Mouse (Mus musculus) forelimb bud, embryonic 11.5 days (tissue): ENCODE results near the gene Mki67.
"Not testable (repeated sequence)": the region's sequence is repeated elsewhere in the genome, so short reads cannot be mapped to it uniquely, and the experiment has no call there.

ENCODE experiments used
- DNase-seq: peaks from one replicate; pipeline ENCODE4 v3.0.0-alpha.2; 2012; ENCODE audit warnings: low read depth, low spot score

The Mki67 gene

DNA sequence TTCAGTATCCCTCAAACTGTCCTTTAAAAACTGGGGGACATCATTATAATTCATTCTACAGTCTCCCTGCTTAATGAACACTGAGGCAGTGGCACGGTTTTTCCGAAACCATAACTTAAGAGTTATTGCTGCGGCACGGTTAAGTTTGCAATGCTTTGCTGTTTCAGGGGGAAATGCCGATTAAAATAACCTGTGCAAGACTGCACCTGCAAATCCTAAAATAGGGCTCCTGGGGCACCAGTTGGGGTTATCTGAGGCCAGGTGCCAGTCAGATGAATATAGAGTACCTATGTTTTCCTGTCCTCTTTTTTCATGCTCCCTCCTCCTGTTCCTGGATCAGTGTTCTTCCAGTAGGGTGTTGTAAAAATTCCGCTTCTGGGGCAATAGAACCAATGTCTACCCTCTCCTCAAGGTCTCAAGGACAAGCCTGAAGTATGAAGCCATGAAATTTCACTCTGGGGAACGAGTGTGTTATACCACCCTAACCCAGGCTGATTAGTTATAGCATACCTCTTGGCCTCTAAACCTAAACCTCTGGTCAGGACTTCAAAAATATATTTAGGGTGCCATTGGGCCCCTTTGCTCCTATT is 902 bp upstream of the Mki67 start:
- DNase-seq: no peak

DNA sequence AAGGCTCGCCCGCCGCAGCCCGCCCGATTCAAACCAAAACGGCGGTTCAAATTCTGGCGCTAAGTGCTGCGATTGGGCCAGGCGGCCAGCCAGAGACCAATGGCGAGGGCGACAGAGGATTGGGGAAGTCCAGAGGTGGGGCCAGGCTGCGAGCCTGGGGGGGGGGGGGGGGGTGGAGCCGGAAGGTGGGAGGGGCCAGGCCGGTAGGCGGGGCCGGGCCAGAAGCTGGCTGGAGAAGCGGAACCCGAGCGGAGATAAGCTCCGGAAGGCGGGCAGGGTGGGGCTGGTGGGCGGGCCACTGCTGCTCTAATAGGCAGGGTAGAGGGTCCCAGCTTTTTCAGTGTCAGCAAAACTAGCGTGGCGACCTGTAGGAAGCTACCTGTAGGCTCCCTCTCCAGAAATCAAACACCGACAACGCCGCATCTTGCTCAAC is 300 bp upstream of the Mki67 start:
- DNase-seq: peak; percentile 92

DNA sequence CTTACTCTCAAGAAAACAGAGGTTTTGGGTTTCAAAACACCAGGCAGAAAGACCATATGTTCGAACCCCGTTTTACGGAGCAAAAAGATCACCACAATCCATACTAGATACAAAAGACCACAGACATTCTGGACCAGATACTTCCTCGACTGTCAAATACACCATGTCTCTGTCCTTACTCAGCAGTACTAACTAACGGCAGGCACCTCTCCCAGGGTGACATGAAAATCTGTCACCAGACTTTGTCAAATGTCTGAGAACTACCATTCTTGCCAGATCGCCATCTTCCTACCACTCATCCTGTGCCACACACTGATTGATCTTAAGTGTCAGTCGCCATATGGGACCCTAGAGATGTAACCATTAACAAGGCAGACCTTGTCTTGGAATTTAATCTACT is 995 bp downstream of the Mki67 start:
- no peak for DNase-seq

DNA sequence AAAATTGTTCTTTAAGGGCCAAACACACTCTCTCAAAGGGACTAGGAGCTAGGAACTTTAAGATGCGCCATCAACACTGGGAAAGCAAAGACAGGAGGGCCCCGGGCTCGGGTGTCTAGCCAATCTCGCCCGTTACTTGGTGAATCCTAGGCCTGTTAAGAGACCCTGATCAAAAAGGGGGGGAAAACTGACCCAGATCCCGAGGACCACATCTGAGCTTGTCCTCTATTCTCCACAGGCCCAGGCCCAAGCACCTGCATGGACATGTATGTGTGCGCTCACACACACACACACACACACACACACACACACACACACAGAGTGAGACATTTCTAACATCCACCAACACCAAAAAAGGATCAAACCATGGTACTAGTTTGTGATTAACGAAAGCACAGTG is 2.8 kb downstream of the Mki67 start:
- no peak for DNase-seq

DNA sequence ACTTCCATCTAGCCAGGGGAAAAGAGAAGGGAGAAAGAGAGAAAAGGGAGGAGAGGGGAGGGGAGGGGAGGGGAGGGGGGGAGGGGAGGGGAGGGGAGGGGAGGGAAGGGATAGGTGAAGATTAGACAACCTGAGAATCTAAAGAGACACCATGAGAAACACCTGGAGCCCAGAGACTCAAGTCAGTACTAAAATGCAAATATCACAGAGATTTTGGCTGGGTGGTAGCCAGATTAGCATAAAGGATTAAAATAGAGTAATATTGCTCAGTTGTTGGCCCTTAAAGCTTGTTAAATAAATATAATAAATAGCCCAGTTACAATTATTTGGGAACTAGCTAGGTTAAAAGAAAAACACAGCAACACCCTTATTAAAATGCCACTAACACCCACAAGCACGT is 3.6 kb downstream of the Mki67 start:
- no peak for DNase-seq

DNA sequence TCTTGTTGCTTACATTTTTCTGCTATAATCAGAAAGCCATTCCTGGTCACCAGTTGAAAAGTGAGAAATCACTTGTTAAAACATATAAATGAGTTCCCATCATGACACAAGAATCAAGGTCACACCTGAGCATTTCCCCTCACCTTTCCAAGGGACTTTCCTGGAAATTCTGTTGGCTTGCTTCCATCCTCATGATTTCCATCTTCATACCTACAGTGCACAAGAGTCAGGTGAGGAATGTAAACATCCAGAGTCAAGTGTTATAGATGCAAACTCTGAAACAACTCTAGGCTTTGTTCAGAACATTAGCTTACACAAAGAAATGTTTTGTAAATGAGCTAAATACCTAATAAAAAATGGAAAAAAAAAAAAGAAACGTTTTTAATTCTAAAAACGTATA is 5.5 kb downstream of the Mki67 start:
- DNase-seq: no peak

DNA sequence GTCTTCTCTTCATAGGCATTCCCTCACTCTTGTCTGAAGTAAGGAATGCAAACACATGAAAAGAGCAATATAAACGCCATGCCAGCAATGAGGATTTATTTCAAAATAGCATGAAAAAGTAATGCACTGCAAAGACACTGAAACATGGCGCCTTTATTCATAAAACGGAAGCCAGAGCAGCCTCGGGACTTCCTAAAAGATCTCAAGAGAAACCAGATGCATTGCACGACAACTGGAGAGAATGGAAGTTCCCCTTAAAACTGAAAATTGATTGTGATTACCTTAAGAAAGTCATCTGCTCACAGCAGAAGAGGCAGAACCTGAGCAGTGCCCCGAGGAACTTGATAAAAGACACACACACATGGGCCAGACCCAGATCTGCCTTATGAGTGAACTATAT is 10.4 kb downstream of the Mki67 start:
- DNase-seq: no peak

DNA sequence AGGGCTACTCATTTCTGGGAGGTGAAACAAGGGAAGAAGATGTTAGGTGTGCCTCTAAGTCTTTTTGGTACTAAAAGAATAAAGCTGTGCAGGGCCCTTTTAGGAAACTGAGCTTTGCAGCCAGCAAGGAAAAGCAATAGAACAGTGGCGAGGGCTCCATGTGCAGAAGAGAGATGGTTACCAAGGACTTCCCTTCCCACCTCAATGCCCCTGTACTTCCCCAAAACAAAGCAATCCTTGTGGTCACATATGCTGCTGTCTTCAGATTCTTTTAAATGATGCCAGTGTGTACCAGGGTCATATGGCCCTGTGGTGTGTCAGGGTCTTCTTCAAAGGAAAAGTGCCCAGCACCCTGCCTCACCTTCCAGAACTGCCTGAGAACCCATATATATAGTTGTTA is 11.1 kb downstream of the Mki67 start:
- DNase-seq: no peak

DNA sequence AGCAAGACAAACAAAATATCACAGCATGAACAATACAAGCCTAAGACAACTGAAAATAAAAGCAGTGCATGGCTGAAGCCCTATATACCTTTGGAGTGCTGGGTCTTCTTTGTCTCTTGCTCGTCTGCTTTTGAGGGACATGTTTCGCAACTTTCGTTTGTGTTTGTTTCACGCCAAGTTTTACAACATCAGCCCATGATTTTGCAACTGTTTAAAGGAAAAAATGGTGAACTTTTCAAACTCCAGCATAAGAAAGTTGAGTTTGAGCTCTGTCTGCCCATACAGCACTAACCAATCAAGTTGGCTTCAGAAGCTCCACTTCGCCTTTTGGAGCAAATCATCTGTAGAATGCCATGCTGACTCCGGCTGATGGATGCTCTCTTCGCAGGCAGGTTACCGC is 11.9 kb downstream of the Mki67 start:
- no peak for DNase-seq

DNA sequence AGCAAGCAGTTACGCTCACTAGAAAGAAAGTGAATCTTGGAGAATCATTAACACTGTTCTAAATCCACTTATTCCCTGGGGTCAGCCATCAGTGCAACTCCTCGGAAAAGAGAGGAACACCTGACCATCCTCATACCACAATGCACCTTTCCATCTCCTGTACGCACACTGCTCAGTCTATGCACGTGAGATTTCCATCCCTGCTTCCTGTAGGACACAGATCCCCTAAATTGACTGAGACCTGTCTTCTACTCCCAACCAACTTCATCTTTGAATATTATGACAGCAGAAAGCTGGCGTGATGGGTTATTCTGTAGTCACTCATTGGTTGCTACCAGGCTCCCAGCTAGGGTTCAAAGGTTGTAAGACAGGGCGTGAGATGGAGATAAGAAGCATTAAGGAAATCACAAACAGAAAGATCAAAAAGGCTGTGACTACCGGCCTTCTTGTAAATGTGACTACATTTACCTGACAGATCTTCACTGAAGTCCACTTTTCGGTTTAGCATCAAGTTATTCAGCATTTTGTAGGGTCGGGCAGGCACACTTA is 12.5 kb downstream of the Mki67 start:
- DNase-seq: no peak

DNA sequence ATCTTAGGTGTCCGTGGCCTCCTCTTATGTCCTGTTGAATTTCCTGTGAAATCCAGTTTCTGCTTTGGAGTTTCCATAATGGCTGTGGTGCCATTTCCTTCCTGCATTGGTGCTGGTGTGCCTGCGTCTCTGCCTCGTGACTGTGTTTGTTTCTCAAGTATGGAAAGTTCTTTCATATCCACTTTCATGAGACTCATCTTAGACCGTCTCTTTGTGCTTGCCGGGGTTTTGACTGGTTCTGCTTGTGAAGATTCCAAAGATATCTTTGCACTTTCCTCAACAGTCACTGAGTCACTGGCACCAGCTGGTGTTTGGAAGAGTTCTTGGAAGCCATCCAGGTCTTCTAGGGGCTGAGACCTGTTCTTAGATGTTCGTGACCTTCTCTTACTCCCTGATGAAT is 16.8 kb downstream of the Mki67 start:
- not testable (repeated sequence) for DNase-seq

DNA sequence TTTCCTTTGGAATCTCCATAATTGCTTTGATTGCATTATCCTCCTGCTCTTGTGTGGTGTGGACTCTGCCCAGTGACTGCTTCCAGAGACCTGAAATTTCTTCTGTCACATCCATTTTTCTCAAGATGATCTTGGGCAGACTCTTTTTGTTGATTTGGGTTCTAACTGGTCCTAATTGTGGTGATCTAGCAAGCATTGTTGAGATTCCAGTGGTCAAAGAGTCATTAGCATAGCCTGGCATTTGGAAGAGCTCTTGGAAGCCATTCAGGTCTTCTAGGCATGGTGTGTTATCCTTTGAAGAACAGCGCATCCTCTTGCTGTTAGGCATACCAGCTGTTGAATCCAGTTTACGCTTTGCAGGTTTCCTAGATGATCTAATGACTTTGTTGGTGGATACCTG is 17.8 kb downstream of the Mki67 start:
- DNase-seq: no peak

DNA sequence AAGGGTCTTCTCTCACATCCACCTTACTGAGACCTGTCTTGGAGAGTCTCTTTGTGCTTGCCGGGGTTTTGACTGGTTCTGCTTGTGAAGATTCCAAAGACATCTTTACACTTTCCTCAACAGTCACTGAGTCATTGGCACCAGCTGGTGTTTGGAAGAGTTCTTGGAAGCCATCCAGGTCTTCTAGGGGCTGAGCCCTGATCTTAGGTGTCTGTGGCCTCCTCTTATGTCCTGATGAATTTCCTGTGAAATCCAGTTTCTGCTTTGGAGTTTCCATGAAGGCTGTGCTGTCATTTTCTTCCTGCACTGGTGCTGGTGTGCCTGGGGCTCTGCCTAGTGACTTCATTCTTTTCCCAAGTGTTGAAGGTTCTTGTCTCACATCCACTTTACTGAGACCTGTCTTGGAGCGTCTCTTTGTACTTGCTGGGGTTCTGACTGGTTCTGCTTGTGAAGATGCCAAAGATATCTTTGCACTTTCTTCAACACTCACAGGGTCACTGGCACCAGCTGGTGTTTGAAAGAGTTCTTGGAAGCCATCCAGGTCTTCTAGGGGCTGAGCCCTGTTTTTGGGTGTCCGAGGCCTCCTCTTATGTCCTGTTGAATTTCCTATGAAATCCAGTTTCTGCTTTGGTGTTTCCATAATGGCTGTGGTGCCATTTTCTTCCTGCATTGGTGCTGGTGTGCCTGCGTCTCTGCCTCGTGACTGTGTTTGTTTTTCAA is 19.0 kb downstream of the Mki67 start:
- DNase-seq: not testable (repeated sequence)

DNA sequence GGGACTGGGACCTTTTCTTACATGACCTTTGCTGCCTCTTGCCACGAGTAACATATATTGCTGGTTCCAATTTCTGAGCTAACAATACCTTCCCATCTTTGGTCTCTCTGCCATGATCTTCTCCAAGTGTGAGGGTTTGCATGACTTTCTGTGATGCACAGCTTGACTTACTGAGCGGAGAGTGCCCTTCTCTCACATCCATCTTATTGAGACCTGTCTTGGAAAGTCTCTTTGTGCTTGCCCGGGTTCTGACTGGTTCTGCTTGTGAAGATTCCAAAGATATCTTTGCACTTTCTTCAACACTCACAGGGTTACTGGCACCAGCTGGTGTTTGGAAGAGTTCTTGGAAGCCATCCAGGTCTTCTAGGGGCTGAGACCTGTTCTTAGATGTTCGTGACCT is 20.0 kb downstream of the Mki67 start:
- no peak for DNase-seq

DNA sequence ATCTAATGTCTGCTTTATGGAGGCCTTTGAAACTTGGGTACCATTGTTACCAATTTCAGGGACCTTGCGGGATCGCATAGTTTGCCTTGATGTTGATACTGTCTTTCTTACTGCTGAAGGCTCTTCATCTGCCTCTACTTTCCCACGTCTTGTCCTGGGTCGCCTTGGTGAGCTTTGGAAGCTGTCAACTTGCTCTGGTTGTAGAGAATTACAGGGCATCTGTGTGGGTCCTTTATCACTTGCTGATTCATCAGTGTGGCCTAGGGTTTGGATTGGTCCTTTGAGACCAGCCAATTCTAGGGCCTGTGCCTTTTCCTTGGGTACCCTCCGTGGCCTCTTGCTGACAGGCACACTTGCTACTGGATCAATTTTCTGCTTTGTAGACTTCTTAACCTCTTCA is 21.4 kb downstream of the Mki67 start:
- DNase-seq: no peak

DNA sequence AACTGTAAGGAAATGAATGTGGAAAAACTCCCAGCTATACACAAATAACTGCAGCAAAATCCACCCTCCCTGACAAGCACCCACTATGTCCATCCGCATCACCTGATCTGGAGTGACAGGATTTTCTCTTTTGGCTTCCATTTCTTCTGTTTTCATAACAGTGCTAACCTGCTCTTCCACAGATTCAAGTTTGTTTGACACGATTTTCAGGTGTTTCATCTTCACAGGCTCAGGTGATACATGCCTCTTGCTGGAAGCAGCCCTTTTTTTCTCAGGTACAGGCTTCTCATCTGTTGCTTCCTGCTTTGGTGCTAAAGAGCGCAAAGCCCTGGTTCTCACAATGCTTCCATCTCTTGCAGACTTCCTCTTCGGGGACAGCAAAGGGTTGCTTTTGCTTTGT is 22.0 kb downstream of the Mki67 start:
- DNase-seq: no peak

DNA sequence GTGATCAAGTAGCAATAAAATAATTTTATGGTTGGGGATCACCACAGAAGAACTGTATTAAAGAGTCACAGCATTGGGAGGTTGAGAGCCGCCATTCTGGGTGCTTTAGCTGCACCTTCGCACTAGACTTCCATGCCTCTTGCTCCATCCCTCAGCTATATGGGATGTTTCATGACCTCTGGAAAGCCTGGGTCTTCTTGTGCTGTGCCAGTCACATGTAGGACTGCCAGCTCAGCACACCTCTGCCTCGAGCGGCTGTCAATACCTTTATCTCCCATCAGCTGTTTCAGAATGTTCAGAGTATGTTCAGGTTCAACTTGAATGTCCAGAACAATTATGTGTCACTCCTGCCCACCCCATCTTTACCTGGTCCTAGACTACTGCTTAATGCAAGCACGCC is 24.2 kb downstream of the Mki67 start:
- no peak for DNase-seq

DNA sequence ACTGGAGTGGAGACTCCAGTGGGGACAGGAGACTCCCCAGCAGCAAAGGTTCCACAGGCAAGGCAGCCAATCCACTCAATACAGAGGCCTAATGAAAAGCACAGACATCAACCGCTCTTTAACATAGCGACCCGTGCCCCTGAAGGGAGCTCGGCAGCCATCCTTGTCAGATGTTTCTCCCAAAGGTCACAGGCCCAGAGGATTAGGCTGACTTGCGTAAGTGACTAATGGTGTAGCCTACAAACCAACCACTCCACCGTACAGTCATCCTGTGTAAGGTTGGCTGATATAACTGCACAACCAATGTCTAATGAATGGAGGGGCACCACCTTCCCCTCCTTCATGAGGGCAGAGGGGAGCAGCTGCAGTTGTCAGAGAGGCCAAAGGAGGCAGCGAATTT is 26.8 kb downstream of the Mki67 start:
- no peak for DNase-seq

DNA sequence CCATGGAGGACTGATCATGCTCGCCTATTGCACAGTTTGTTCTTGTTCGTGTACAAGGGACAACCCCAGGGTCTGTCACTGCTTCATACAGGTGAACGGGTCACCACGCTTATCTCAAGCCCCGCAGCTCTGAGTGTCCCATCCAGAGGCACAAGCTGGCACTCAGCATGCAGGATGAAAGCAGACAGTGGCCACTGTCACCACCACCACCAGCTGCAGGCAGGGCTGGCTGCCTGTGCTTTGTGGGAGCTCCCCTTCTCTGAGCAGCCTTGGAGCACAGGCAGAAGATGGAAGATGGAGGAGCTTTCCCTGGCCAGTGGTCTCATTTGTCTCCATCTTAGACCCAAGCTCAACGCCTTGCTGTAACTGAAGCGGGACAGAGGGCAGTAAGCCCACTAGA is 31.2 kb downstream of the Mki67 start:
- no peak for DNase-seq

DNA sequence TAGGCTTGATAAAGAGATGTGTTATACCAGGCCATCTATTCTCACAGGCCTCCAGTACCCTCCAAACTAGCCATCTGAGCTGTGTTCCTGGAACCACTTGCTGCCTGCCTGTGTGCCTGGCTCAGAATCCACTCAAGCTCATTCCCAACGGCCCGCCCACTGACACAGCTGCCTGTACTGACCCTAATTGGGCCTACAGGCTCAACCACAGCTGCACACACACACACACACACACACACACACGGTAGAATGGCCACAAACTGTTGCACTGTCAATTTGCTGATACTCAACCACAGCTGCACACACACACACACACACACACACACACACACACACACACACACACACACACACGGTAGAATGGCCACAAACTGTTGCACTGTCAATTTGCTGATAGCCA is 32.1 kb downstream of the Mki67 start:
- DNase-seq: not testable (repeated sequence)

DNA sequence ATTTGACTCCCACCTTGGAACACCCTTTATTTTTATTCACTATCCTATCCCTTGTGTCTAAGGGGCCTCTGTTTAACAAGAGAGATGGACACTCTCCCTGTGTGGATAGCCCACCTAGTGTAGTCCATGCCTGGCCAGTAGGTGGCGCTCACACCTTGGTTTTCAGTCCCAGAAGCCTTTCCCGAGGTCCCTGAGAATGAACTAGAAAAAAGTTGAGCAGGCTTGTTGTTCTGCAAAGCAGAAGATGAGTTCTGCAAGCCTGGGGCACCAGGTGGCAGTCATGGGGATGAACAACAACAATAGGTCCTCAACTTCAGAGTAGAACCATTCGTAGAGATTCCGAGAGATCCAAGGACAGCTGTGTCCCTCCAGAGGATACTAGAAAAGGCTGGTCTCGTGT is 35.8 kb downstream of the Mki67 start:
- DNase-seq: peak; percentile 26

DNA sequence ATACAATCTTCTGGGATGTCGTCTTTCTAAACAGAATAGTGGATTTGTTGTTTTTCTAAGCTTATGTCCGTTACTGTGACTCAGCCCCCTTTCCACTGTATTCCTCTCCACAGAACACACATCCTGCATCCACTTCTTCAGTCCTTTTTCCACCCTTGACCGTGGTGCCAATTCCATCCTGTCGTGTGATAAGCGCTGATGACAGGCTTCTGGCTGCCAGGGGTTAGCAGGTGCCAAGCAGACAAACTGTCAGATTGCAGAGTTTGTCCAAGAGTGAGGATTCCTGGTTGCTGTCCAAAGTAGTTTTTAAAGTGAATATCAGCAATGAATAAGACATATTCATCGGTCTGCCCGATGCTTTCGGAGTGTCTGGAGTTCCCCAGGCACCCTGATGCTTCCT is 39.4 kb downstream of the Mki67 start:
- DNase-seq: no peak

DNA sequence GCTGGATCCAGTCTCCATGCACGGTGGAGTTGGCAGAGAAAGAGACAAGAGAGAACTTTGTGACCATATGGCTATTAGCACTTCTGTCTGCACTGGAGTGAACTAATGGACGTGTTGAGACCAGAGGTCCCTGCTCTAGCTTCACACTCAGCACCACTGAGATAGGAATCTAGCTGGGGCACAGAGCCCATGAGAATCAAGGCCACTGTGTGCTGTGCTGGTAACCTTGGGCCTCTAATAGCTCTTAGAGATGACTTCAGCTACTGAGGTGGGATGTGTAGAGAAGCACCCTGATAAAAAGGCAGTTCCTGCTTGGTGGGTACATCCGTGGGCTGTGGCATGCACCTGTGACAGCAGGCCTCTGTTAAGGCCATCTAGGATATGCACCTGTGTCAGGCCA is 42.6 kb downstream of the Mki67 start:
- no peak for DNase-seq
